Mouse (Mus musculus) frontal cortex, postnatal 14 days (tissue): ENCODE measurements at regions not wholly inside any gene's neighbourhood (a gene's known extent, or its start where the extent isn't known, plus 50 kb on each side); places are given as distances from the start of the nearest gene placed in this dataset.
A peak's percentile ranks its signal among the peaks of the same experiment; 100 is the strongest.

Experiments
- DNase-seq, 2 experiments: peaks; one replicate each; pipeline ENCODE4 v3.0.0; 2022; ENCODE audit warnings: low spot score in 2 of 2

GRCm38 (mm10) chr7:73138861-73139493, 236.3 kb upstream of the Rgma start:
- no peak for DNase-seq

GRCm38 (mm10) chr7:73139901-73140300, 235.4 kb upstream of the Rgma start:
- no peak for DNase-seq

- no peak for DNase-seq
Observed at GRCm38 (mm10) chr7:73141167-73141566, 234.1 kb upstream of the Rgma start.

- DNase-seq: no peak
Observed at GRCm38 (mm10) chr7:73143902-73144301, 231.4 kb upstream of the Rgma start.

- no peak for DNase-seq
Observed at GRCm38 (mm10) chr7:73144846-73145245, 230.5 kb upstream of the Rgma start.

GRCm38 (mm10) chr7:73147251-73147650, 228.1 kb upstream of the Rgma start:
- no peak for DNase-seq

- no peak for DNase-seq
Observed at GRCm38 (mm10) chr7:73150436-73150835, 224.9 kb upstream of the Rgma start.

GRCm38 (mm10) chr7:73151586-73152467, 223.5 kb upstream of the Rgma start:
- no peak for DNase-seq

- no peak for DNase-seq
Observed at GRCm38 (mm10) chr7:73153668-73154067, 221.6 kb upstream of the Rgma start.

GRCm38 (mm10) chr7:73158833-73159232, 216.5 kb upstream of the Rgma start:
- DNase-seq: no peak

- DNase-seq: no peak
Observed at GRCm38 (mm10) chr7:73160968-73161367, 214.3 kb upstream of the Rgma start.

GRCm38 (mm10) chr7:73163687-73164086, 211.6 kb upstream of the Rgma start:
- no peak for DNase-seq

- DNase-seq: no peak
Observed at GRCm38 (mm10) chr7:73165521-73165920, 209.8 kb upstream of the Rgma start.

- no peak for DNase-seq
Observed at GRCm38 (mm10) chr7:73169416-73169815, 205.9 kb upstream of the Rgma start.

- DNase-seq: no peak
Observed at GRCm38 (mm10) chr7:73172615-73173014, 202.7 kb upstream of the Rgma start.

- no peak for DNase-seq
Observed at GRCm38 (mm10) chr7:73183761-73184160, 191.5 kb upstream of the Rgma start.

GRCm38 (mm10) chr7:73184208-73185070, 190.9 kb upstream of the Rgma start:
- DNase-seq: no peak

- peak in 1 of 2 experiments; percentile 52 for DNase-seq
Observed at GRCm38 (mm10) chr7:73185071-73185531, 190.2 kb upstream of the Rgma start.

GRCm38 (mm10) chr7:73185591-73185990, 189.7 kb upstream of the Rgma start:
- DNase-seq: no peak

GRCm38 (mm10) chr7:73186501-73186900, 188.8 kb upstream of the Rgma start:
- peak in 1 of 2 experiments; percentile 29 for DNase-seq

GRCm38 (mm10) chr7:73191388-73192278, 183.7 kb upstream of the Rgma start:
- no peak for DNase-seq
